Mouse (Mus musculus) embryonic facial prominence, embryonic 11.5 days (tissue): ENCODE measurements at regions not wholly inside any gene's neighbourhood (a gene's known extent, or its start where the extent isn't known, plus 50 kb on each side); places are given as distances from the start of the nearest gene placed in this dataset.

ENCODE experiments used
- ATAC-seq: fragments of 200-750 bp; cut with Nextera tagmentation; replicated peaks from 2 replicates; pipeline ENCODE4 v1.8.0; 2017; ENCODE audit warnings: low read depth; ENCODE audit not compliant: insufficient number of reproducible peaks, low FRiP score, low TSS enrichment
- DNase-seq: peaks from one replicate; pipeline ENCODE4 v3.0.0-alpha.2; 2015; ENCODE audit warnings: low spot score
- H3K27ac ChIP-seq: fragments of 300-500 bp; sonication (generic); replicated peaks from 2 replicates; pipeline ENCODE4 v1.5.1; 2014; ENCODE audit warnings: mild to moderate bottlenecking, low read depth, low read length, control low read depth
- H3K27me3 ChIP-seq: fragments of 300-500 bp; sonication (generic); 2 replicates; pipeline ENCODE4 v1.6.1; 2014; ENCODE audit warnings: mild to moderate bottlenecking, low read length, moderate library complexity, mixed read lengths; ENCODE audit not compliant: control insufficient read depth, insufficient read depth
- H3K36me3 ChIP-seq: fragments of 300-500 bp; sonication (generic); replicated peaks from 2 replicates; pipeline ENCODE4 v1.6.1; 2014; ENCODE audit warnings: low read depth, mild to moderate bottlenecking, low read length, moderate library complexity, mixed read lengths; ENCODE audit not compliant: control insufficient read depth, insufficient read depth
- H3K4me1 ChIP-seq: fragments of 300-500 bp; sonication (generic); 2 replicates; pipeline ENCODE4 v1.6.1; 2014; ENCODE audit warnings: low read length, mixed read lengths; ENCODE audit not compliant: control insufficient read depth, insufficient read depth
- H3K4me2 ChIP-seq: fragments of 300-500 bp; sonication (generic); 2 replicates; pipeline ENCODE4 v1.6.1; 2014; ENCODE audit warnings: low read depth, mild to moderate bottlenecking, control low read depth, low read length, moderate library complexity
- H3K4me3 ChIP-seq: fragments of 300-500 bp; sonication (generic); 2 replicates; pipeline ENCODE4 v1.5.1; 2014; ENCODE audit warnings: low read depth, low read length, control low read depth
- H3K9ac ChIP-seq: fragments of 300-500 bp; sonication (generic); replicated peaks from 2 replicates; pipeline ENCODE4 v1.6.1; 2014; ENCODE audit warnings: mild to moderate bottlenecking, control low read depth, low read length
- H3K9me3 ChIP-seq: fragments of 300-500 bp; sonication (generic); replicated peaks from 2 replicates; pipeline ENCODE4 v1.6.1; 2016; ENCODE audit warnings: mild to moderate bottlenecking, low read length, inconsistent platforms, mixed read lengths; ENCODE audit not compliant: control insufficient read depth
- WGBS: fragments of 180-500 bp; shearing (Covaris S2); extraction: QIAGEN DNeasy Blood & Tissue Kit; methylation state at CpG from one replicate; pipeline ENCODE4 v1.1.7; 2014; 5-methylcytosine and 5-hydroxymethylcytosine counted together

- 0% methylated on average over 21 of the region's 21 CpGs for WGBS
- peak overlapping the region; percentile 47 for H3K4me3 ChIP-seq
- ATAC-seq: peak; percentile 99
- H3K27ac ChIP-seq: peak overlapping the region; percentile 90
- peak overlapping the region; percentile 68 for H3K9ac ChIP-seq
- no peaks in the 10 kb centered on the region for H3K27me3 ChIP-seq
- H3K4me2 ChIP-seq: peak overlapping the region; percentile 40
- peak; percentile 97 for DNase-seq
- no peaks in the 10 kb centered on the region for H3K4me1 ChIP-seq
- H3K9me3 ChIP-seq: no peaks in the 10 kb centered on the region
- no peaks in the 10 kb centered on the region for H3K36me3 ChIP-seq
Measured at GRCm38 (mm10) chr7:58399145-58399604, 256.8 kb upstream of the Atp10a start.

GRCm38 (mm10) chr7:58399651-58400050, 256.3 kb upstream of the Atp10a start:
- peak; percentile 34 for DNase-seq
- no peak overlapping the region for H3K27ac ChIP-seq

GRCm38 (mm10) chr7:58400594-58400993, 255.4 kb upstream of the Atp10a start:
- Histone ChIP-seq H3K27ac (no peak overlapping the region), H3K27me3 (no peaks in the 10 kb centered on the region), H3K9ac (no peak overlapping the region), H3K4me2 (no peak overlapping the region), H3K4me3 (no peak overlapping the region), H3K36me3 (no peaks in the 10 kb centered on the region), H3K9me3 (no peaks in the 10 kb centered on the region), H3K4me1 (no peaks in the 10 kb centered on the region)
- ATAC-seq (no peak), DNase-seq (no peak)
- WGBS: 76% methylated on average over 1 of the region's 1 CpGs

More at GRCm38 (mm10) chr7:58399651-58400050, 256.3 kb upstream of the Atp10a start:
- no peak for ATAC-seq
- H3K27me3 ChIP-seq: no peaks in the 10 kb centered on the region
- no peaks in the 10 kb centered on the region for H3K4me1 ChIP-seq
- peak overlapping the region; percentile 35 for H3K4me2 ChIP-seq
- H3K9me3 ChIP-seq: no peaks in the 10 kb centered on the region
- no peaks in the 10 kb centered on the region for H3K36me3 ChIP-seq
- peak overlapping the region; percentile 47 for H3K4me3 ChIP-seq
- H3K9ac ChIP-seq: peak overlapping the region; percentile 48
- WGBS: 48% methylated on average over 5 of the region's 5 CpGs

GRCm38 (mm10) chr7:58436888-58437625, 218.9 kb upstream of the Atp10a start:
- DNase-seq: no peak
- no peak overlapping the region for H3K9ac ChIP-seq
- H3K9me3 ChIP-seq: no peaks in the 10 kb centered on the region
- WGBS: 66% methylated on average over 2 of the region's 2 CpGs
- no peak overlapping the region for H3K4me3 ChIP-seq
- no peak overlapping the region for H3K4me2 ChIP-seq
- no peak for ATAC-seq
- H3K27ac ChIP-seq: no peak overlapping the region
- no peaks in the 10 kb centered on the region for H3K4me1 ChIP-seq
- no peaks in the 10 kb centered on the region for H3K27me3 ChIP-seq
- no peaks in the 10 kb centered on the region for H3K36me3 ChIP-seq

- H3K27ac ChIP-seq: no peak overlapping the region
- DNase-seq (no peak), ATAC-seq (no peak)
- no peaks in the 10 kb centered on the region for H3K4me1 ChIP-seq
- no peak overlapping the region for H3K4me2 ChIP-seq
- no peak overlapping the region for H3K4me3 ChIP-seq
- H3K9me3 ChIP-seq: no peaks in the 10 kb centered on the region
- H3K27me3 ChIP-seq: no peaks in the 10 kb centered on the region
- WGBS: 89% methylated on average over 1 of the region's 1 CpGs
- no peaks in the 10 kb centered on the region for H3K36me3 ChIP-seq
- H3K9ac ChIP-seq: no peak overlapping the region
Measured at GRCm38 (mm10) chr7:58442535-58443184, 213.3 kb upstream of the Atp10a start.

- DNase-seq (no peak), ATAC-seq (no peak)
- Histone ChIP-seq H3K4me3 (no peak overlapping the region), H3K36me3 (no peaks in the 10 kb centered on the region), H3K9ac (no peak overlapping the region), H3K27ac (no peak overlapping the region), H3K9me3 (no peaks in the 10 kb centered on the region), H3K27me3 (no peaks in the 10 kb centered on the region), H3K4me1 (no peaks in the 10 kb centered on the region), H3K4me2 (no peak overlapping the region)
- WGBS: 89% methylated on average over 3 of the region's 3 CpGs
Measured at GRCm38 (mm10) chr7:58443297-58443696, 212.7 kb upstream of the Atp10a start.

- Histone ChIP-seq H3K36me3 (no peaks in the 10 kb centered on the region), H3K4me2 (no peak overlapping the region), H3K27me3 (no peaks in the 10 kb centered on the region), H3K9ac (no peak overlapping the region), H3K4me3 (no peak overlapping the region), H3K27ac (no peak overlapping the region), H3K9me3 (no peaks in the 10 kb centered on the region), H3K4me1 (no peaks in the 10 kb centered on the region)
- DNase-seq (no peak), ATAC-seq (no peak)
- WGBS: 88% methylated on average over 1 of the region's 1 CpGs
Measured at GRCm38 (mm10) chr7:58445781-58446180, 210.2 kb upstream of the Atp10a start.

GRCm38 (mm10) chr7:58446261-58446660, 209.7 kb upstream of the Atp10a start:
- no peak overlapping the region for H3K27ac ChIP-seq
- no peak for ATAC-seq
- no peak for DNase-seq
- H3K4me2 ChIP-seq: no peak overlapping the region
- H3K4me3 ChIP-seq: no peak overlapping the region
- H3K9me3 ChIP-seq: no peaks in the 10 kb centered on the region
- no peaks in the 10 kb centered on the region for H3K27me3 ChIP-seq
- no peaks in the 10 kb centered on the region for H3K4me1 ChIP-seq
- no peaks in the 10 kb centered on the region for H3K36me3 ChIP-seq
- H3K9ac ChIP-seq: no peak overlapping the region
